Mouse (Mus musculus) intestine, embryonic 15.5 days (tissue): ENCODE measurements around the gene Hccs. TPM values are rescaled to one million over a fixed set of nuclear protein-coding genes. Genes with fewer than 3 reads are reported as not detected.

Experiments used
- ATAC-seq: fragments of 200-750 bp; cut with Nextera tagmentation; 2 replicates; pipeline ENCODE4 v1.8.0; 2017; ENCODE audit warnings: moderate TSS enrichment, moderate library complexity
- H3K27ac ChIP-seq: fragments of 300-500 bp; sonication (generic); 2 replicates; pipeline ENCODE4 v1.5.1; 2015; ENCODE audit warnings: mild to moderate bottlenecking, inconsistent platforms
- H3K27me3 ChIP-seq: fragments of 300-500 bp; sonication (generic); replicated peaks from 2 replicates; pipeline ENCODE4 v1.6.1; 2015; ENCODE audit warnings: inconsistent platforms
- H3K36me3 ChIP-seq: fragments of 300-500 bp; sonication (generic); 2 replicates; pipeline ENCODE4 v1.6.1; 2015; ENCODE audit warnings: inconsistent platforms
- H3K4me1 ChIP-seq: fragments of 300-500 bp; sonication (generic); replicated peaks from 2 replicates; pipeline ENCODE4 v1.6.1; 2015; ENCODE audit warnings: inconsistent platforms
- H3K4me2 ChIP-seq: fragments of 300-500 bp; sonication (generic); replicated peaks from 2 replicates; pipeline ENCODE4 v1.6.1; 2015; ENCODE audit warnings: mild to moderate bottlenecking, inconsistent platforms
- H3K4me3 ChIP-seq: fragments of 300-500 bp; sonication (generic); replicated peaks from 2 replicates; pipeline ENCODE4 v1.5.1; 2015; ENCODE audit warnings: inconsistent platforms
- H3K9ac ChIP-seq: fragments of 300-500 bp; sonication (generic); 2 replicates; pipeline ENCODE4 v1.6.1; 2015; ENCODE audit warnings: inconsistent platforms
- H3K9me3 ChIP-seq: fragments of 300-500 bp; sonication (generic); 2 replicates; pipeline ENCODE4 v1.6.1; 2016; ENCODE audit warnings: inconsistent platforms
- WGBS: fragments of 180-500 bp; shearing (Covaris S2); methylation state at CpG from one replicate; pipeline ENCODE4 v1.1.7; 2015; 5-methylcytosine and 5-hydroxymethylcytosine counted together
- polyA plus RNA-seq: library from polyadenylated mRNA; unstranded; fragments of >200 nt; fragmentation: Nextera tagmentation; extraction: Ambion mirVana; gene quantifications from 2 replicates; pipeline ENCODE4 v1.2.1, GENCODE M21; 2015

The Hccs gene
- polyA plus RNA-seq, 1 experiment from 2014 or later: 35.1 TPM

- ATAC-seq: no peak
- H3K4me1 ChIP-seq: no peaks in the 10 kb centered on the region
- H3K9ac ChIP-seq: no peak overlapping the region
- no peak overlapping the region for H3K27ac ChIP-seq
- no peaks in the 10 kb centered on the region for H3K27me3 ChIP-seq
- H3K4me3 ChIP-seq: no peak overlapping the region
- no peak overlapping the region for H3K4me2 ChIP-seq
- no peaks in the 10 kb centered on the region for H3K36me3 ChIP-seq
- no peaks in the 10 kb centered on the region for H3K9me3 ChIP-seq
- WGBS: 64% methylated on average over 8 of the region's 8 CpGs
Measured at GRCm38 (mm10) chrX:169263433-169264172, 56.6 kb downstream of the Hccs start.

- Histone ChIP-seq H3K27me3 (no peaks in the 10 kb centered on the region), H3K36me3 (no peaks in the 10 kb centered on the region), H3K4me2 (no peak overlapping the region), H3K9ac (no peak overlapping the region), H3K4me1 (no peaks in the 10 kb centered on the region), H3K4me3 (no peak overlapping the region), H3K27ac (no peak overlapping the region), H3K9me3 (no peaks in the 10 kb centered on the region)
- ATAC-seq: no peak
- 53% methylated on average over 2 of the region's 2 CpGs for WGBS
Measured at GRCm38 (mm10) chrX:169262212-169262611, 58.0 kb downstream of the Hccs start.

GRCm38 (mm10) chrX:169261034-169261433, 59.1 kb downstream of the Hccs start:
- Histone ChIP-seq H3K27ac (no peak overlapping the region), H3K36me3 (no peaks in the 10 kb centered on the region), H3K4me2 (no peak overlapping the region), H3K4me1 (no peaks in the 10 kb centered on the region), H3K9ac (no peak overlapping the region), H3K27me3 (no peaks in the 10 kb centered on the region), H3K9me3 (no peaks in the 10 kb centered on the region), H3K4me3 (no peak overlapping the region)
- ATAC-seq: no peak
- 83% methylated on average over 3 of the region's 3 CpGs for WGBS

- H3K4me1 ChIP-seq: no peaks in the 10 kb centered on the region
- ATAC-seq: no peak
- H3K36me3 ChIP-seq: no peaks in the 10 kb centered on the region
- no peak overlapping the region for H3K4me2 ChIP-seq
- no peaks in the 10 kb centered on the region for H3K27me3 ChIP-seq
- H3K4me3 ChIP-seq: no peak overlapping the region
- H3K27ac ChIP-seq: no peak overlapping the region
- H3K9ac ChIP-seq: no peak overlapping the region
- no peaks in the 10 kb centered on the region for H3K9me3 ChIP-seq
Measured at GRCm38 (mm10) chrX:169256741-169257140, 63.4 kb downstream of the Hccs start.

GRCm38 (mm10) chrX:169255915-169256314, 64.3 kb downstream of the Hccs start:
- Histone ChIP-seq H3K4me3 (no peak overlapping the region), H3K27me3 (no peaks in the 10 kb centered on the region), H3K9ac (no peak overlapping the region), H3K4me1 (no peaks in the 10 kb centered on the region), H3K9me3 (no peaks in the 10 kb centered on the region), H3K36me3 (no peaks in the 10 kb centered on the region), H3K27ac (no peak overlapping the region), H3K4me2 (no peak overlapping the region)
- WGBS: 68% methylated on average over 1 of the region's 1 CpGs
- no peak for ATAC-seq

GRCm38 (mm10) chrX:169222357-169223062, 97.7 kb downstream of the Hccs start:
- no peak overlapping the region for H3K27ac ChIP-seq
- no peak overlapping the region for H3K9ac ChIP-seq
- ATAC-seq: peak; percentile 94
- no peaks in the 10 kb centered on the region for H3K4me1 ChIP-seq
- H3K27me3 ChIP-seq: no peaks in the 10 kb centered on the region
- WGBS: 46% methylated on average over 3 of the region's 3 CpGs
- no peaks in the 10 kb centered on the region for H3K9me3 ChIP-seq
- H3K4me2 ChIP-seq: no peak overlapping the region
- no peak overlapping the region for H3K4me3 ChIP-seq
- H3K36me3 ChIP-seq: no peaks in the 10 kb centered on the region

GRCm38 (mm10) chrX:169220064-169220463, 100.1 kb downstream of the Hccs start:
- H3K4me3 ChIP-seq: no peak overlapping the region
- H3K36me3 ChIP-seq: no peaks in the 10 kb centered on the region
- no peak for ATAC-seq
- H3K4me2 ChIP-seq: no peak overlapping the region
- H3K4me1 ChIP-seq: no peaks in the 10 kb centered on the region
- H3K9me3 ChIP-seq: no peaks in the 10 kb centered on the region
- no peak overlapping the region for H3K9ac ChIP-seq
- WGBS: 65% methylated on average over 8 of the region's 8 CpGs
- no peak overlapping the region for H3K27ac ChIP-seq
- no peaks in the 10 kb centered on the region for H3K27me3 ChIP-seq

- peak; percentile 91 for ATAC-seq
- WGBS: 68% methylated on average over 3 of the region's 3 CpGs
- H3K9me3 ChIP-seq: no peaks in the 10 kb centered on the region
- H3K4me2 ChIP-seq: no peak overlapping the region
- no peaks in the 10 kb centered on the region for H3K4me1 ChIP-seq
- H3K36me3 ChIP-seq: no peaks in the 10 kb centered on the region
- no peak overlapping the region for H3K27ac ChIP-seq
- H3K27me3 ChIP-seq: no peaks in the 10 kb centered on the region
- no peak overlapping the region for H3K4me3 ChIP-seq
- H3K9ac ChIP-seq: no peak overlapping the region
Measured at GRCm38 (mm10) chrX:169210019-169210418, 110.2 kb downstream of the Hccs start.

Other genes with a start within 250 kb of the Hccs start
- gene Amelx, start 133.2 kb downstream of the Hccs start, polyA plus RNA-seq: not detected in 2 replicates